Mouse (Mus musculus) embryonic facial prominence, embryonic 15.5 days (tissue): ENCODE measurements around the gene 4930555G01Rik. TPM values are rescaled to one million over a fixed set of nuclear protein-coding genes. Genes with fewer than 3 reads are reported as not detected.
"Not testable (repeated sequence)": the region's sequence is repeated elsewhere in the genome, so short reads cannot be mapped to it uniquely, and the experiment has no call there.

Experiments used
- ATAC-seq: fragments of 200-750 bp; cut with Nextera tagmentation; 2 replicates; pipeline ENCODE4 v1.8.0; 2017; ENCODE audit warnings: low read depth, moderate TSS enrichment; ENCODE audit not compliant: insufficient number of reproducible peaks, low FRiP score, low TSS enrichment
- H3K27ac ChIP-seq: fragments of 300-500 bp; sonication (generic); replicated peaks from 2 replicates; pipeline ENCODE4 v1.5.1; 2015; ENCODE audit warnings: mild to moderate bottlenecking, inconsistent platforms
- H3K27me3 ChIP-seq: fragments of 300-500 bp; sonication (generic); 2 replicates; pipeline ENCODE4 v1.6.1; 2015; ENCODE audit warnings: inconsistent platforms
- H3K36me3 ChIP-seq: fragments of 300-500 bp; sonication (generic); 2 replicates; pipeline ENCODE4 v1.6.1; 2015; ENCODE audit warnings: mild to moderate bottlenecking, inconsistent platforms
- H3K4me1 ChIP-seq: fragments of 300-500 bp; sonication (generic); 2 replicates; pipeline ENCODE4 v1.6.1; 2015; ENCODE audit warnings: inconsistent platforms
- H3K4me2 ChIP-seq: fragments of 300-500 bp; sonication (generic); replicated peaks from 2 replicates; pipeline ENCODE4 v1.6.1; 2015; ENCODE audit warnings: mild to moderate bottlenecking, inconsistent platforms
- H3K4me3 ChIP-seq: fragments of 300-500 bp; sonication (generic); replicated peaks from 2 replicates; pipeline ENCODE4 v1.5.1; 2015; ENCODE audit warnings: mild to moderate bottlenecking, inconsistent platforms
- H3K9ac ChIP-seq: fragments of 300-500 bp; sonication (generic); 2 replicates; pipeline ENCODE4 v1.6.1; 2015; ENCODE audit warnings: inconsistent platforms
- H3K9me3 ChIP-seq: fragments of 300-500 bp; sonication (generic); replicated peaks from 2 replicates; pipeline ENCODE4 v1.6.1; 2016; ENCODE audit warnings: inconsistent platforms
- WGBS: fragments of 180-500 bp; shearing (Covaris S2); methylation state at CpG from one replicate; pipeline ENCODE4 v1.1.7; 2015; 5-methylcytosine and 5-hydroxymethylcytosine counted together
- polyA plus RNA-seq: library from polyadenylated mRNA; unstranded; fragments of >200 nt; fragmentation: Nextera tagmentation; extraction: Ambion mirVana; gene quantifications from 2 replicates; pipeline ENCODE4 v1.2.1, GENCODE M21; 2015

Gene 4930555G01Rik
- polyA plus RNA-seq = not detected in 2 replicates

DNA sequence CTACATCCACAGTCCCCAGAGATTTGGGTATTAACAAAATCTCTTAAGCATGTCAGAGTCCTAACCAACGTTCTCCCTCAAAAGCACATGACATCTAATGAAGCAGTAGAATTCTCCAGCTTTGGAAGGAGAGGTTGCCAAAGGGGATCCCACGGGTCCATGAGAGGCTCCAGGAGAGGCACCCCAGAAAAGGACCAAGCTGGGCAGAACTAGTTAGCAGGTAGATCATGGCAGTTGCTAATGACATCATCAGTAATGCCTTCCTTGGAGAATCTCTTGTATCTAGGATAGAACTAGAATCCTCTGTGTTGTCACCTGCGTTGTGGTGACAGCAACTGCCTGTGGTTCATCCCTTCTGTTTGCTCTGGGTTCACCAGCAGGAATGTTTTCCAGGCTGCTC, at the start of gene 4930555G01Rik:
TSS of gene 4930555G01Rik (plus strand) at position 301 of the 400 bp plus-strand sequence.
- H3K9me3 ChIP-seq, H3K4me1 ChIP-seq, H3K9ac ChIP-seq, H3K4me3 ChIP-seq, H3K27me3 ChIP-seq, ATAC-seq, H3K4me2 ChIP-seq, H3K27ac ChIP-seq, H3K36me3 ChIP-seq: not testable (repeated sequence)
- no CpG with 5 or more reads among the region's 3 CpGs for WGBS

DNA sequence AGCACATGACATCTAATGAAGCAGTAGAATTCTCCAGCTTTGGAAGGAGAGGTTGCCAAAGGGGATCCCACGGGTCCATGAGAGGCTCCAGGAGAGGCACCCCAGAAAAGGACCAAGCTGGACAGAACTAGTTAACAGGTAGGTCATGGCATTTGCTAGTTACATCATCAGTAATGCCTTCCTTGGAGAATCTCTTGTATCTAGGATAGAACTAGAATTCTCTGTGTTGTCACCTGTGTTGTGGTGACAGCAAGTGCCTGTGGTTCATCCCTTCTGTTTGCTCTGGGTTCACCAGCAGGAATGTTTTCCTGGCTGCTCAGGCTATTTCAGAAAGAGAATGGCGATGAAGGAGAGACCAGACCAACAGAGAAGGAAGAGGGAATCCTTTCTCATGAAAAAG, 34.8 kb upstream of the 4930555G01Rik start, which contains the start of gene Gm3298:
TSS of gene Gm3298 (plus strand) at position 301 of the 400 bp plus-strand sequence.
- not testable (repeated sequence) for ATAC-seq
- 67% methylated on average over 1 of the region's 2 CpGs for WGBS

DNA sequence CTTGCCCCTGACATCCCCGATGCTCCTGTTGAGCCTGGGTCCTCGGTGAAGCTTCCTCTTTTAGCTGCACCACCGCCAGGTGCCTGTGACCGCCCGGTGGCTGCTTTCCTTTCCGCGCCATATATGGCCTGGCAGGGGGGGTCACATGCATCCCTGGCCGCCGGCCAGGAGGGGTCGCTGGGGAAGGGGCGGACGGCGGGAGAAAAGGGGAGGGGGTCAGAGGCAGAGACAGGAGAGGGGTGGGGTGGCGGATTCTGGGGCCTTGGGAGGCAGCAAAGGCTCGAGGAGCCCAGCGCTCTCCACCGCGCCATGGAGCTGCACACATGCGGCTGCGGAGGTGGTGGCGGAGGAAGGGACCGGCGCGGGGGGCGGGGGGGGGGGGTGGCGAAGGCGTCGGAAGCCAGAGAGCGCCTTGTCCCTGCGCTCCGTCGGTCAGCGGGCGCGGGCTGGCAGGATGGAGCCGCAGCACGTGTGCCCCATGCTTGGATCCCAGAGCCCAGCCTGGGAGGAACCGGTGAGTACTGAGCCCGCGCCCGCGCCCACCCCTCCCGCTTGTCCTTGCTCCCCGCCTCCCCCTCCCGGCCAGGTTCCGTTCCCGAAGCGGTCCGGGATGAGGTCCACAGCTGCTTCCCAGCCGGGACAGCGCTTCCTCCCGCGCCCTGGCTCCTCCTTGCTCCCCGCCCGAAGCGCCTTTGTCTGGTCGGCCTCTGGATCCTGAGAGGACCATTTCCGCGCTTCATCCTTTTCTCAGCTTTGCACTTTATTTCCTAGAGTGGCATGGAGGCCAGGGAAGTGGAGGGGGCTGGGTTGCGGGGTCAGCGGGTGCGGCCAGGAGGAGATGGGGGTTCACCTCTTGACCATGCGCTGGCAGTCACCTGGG, 20.4 kb downstream of the 4930555G01Rik start, which contains the start of gene Gm8281:
TSS of gene Gm8281 (plus strand) at position 430 of the 880 bp plus-strand sequence.
- H3K9ac ChIP-seq, H3K27me3 ChIP-seq, H3K36me3 ChIP-seq, ATAC-seq, H3K4me1 ChIP-seq, H3K9me3 ChIP-seq, H3K27ac ChIP-seq: not testable (repeated sequence)
- Histone ChIP-seq H3K4me3 (peak within 1 kb of the TSS; percentile 39), H3K4me2 (peak within 1 kb of the TSS; percentile 68)
- WGBS = 2% methylated on average over 38 of the region's 63 CpGs

More for the DNA sequence above, 34.8 kb upstream of the 4930555G01Rik start, which contains the start of gene Gm3298:
- H3K27me3 ChIP-seq, H3K4me3 ChIP-seq, H3K9me3 ChIP-seq, H3K9ac ChIP-seq, H3K27ac ChIP-seq, H3K4me1 ChIP-seq, H3K4me2 ChIP-seq, H3K36me3 ChIP-seq: not testable (repeated sequence)

Other genes starting within 250 kb of the 4930555G01Rik start
- not detected in 2 replicates for gene Gm3269, start 212.5 kb upstream of the 4930555G01Rik start, polyA plus RNA-seq
- 0.33 and 0.45 TPM in 2 replicates for gene Gm3264, start 195.1 kb upstream of the 4930555G01Rik start, polyA plus RNA-seq
- not detected in 2 replicates for gene Gm3278, start 158.2 kb upstream of the 4930555G01Rik start, polyA plus RNA-seq
- not detected in 2 replicates for gene Gm8297, start 66.7 kb upstream of the 4930555G01Rik start, polyA plus RNA-seq
- gene Gm3298, start 34.7 kb upstream of the 4930555G01Rik start, polyA plus RNA-seq = not detected in 2 replicates
- gene Gm8281, start 20.4 kb downstream of the 4930555G01Rik start, polyA plus RNA-seq = 0.12 and 0.47 TPM in 2 replicates
- gene Gm8279, start 80.9 kb downstream of the 4930555G01Rik start, polyA plus RNA-seq = not detected in 2 replicates
- gene Gm3317, start 113.9 kb downstream of the 4930555G01Rik start, polyA plus RNA-seq = not detected in 2 replicates
- gene Gm8271, start 135.2 kb downstream of the 4930555G01Rik start, polyA plus RNA-seq = not detected in 2 replicates
- not detected in 2 replicates for gene Gm3526, start 210.0 kb downstream of the 4930555G01Rik start, polyA plus RNA-seq